Mouse (Mus musculus) hindbrain, embryonic 13.5 days (tissue): ENCODE measurements at regions not wholly inside any gene's neighbourhood (a gene's known extent, or its start where the extent isn't known, plus 50 kb on each side); places are given as distances from the start of the nearest gene placed in this dataset.

Experiments used
- ATAC-seq: fragments of 200-750 bp; cut with Nextera tagmentation; 2 replicates; pipeline ENCODE4 v1.8.0; 2017; ENCODE audit warnings: moderate TSS enrichment; ENCODE audit not compliant: low FRiP score
- H3K27ac ChIP-seq: fragments of 300-500 bp; sonication (generic); 2 replicates; pipeline ENCODE4 v1.5.1; 2015; ENCODE audit warnings: inconsistent platforms, mild to moderate bottlenecking, moderate library complexity
- H3K27me3 ChIP-seq: fragments of 300-500 bp; sonication (generic); 2 replicates; pipeline ENCODE4 v1.6.1; 2015; ENCODE audit warnings: mild to moderate bottlenecking, inconsistent platforms
- H3K36me3 ChIP-seq: fragments of 300-500 bp; sonication (generic); 2 replicates; pipeline ENCODE4 v1.6.1; 2015; ENCODE audit warnings: mild to moderate bottlenecking, inconsistent platforms
- H3K4me1 ChIP-seq: fragments of 300-500 bp; sonication (generic); replicated peaks from 2 replicates; pipeline ENCODE4 v1.6.1; 2015; ENCODE audit warnings: inconsistent platforms
- H3K4me2 ChIP-seq: fragments of 300-500 bp; sonication (generic); 2 replicates; pipeline ENCODE4 v1.6.1; 2015; ENCODE audit warnings: inconsistent platforms, mild to moderate bottlenecking, moderate library complexity
- H3K4me3 ChIP-seq: fragments of 300-500 bp; sonication (generic); 2 replicates; pipeline ENCODE4 v1.5.1; 2015; ENCODE audit warnings: mild to moderate bottlenecking, inconsistent platforms
- H3K9ac ChIP-seq: fragments of 300-500 bp; sonication (generic); 2 replicates; pipeline ENCODE4 v1.6.1; 2015; ENCODE audit warnings: mild to moderate bottlenecking, inconsistent platforms
- H3K9me3 ChIP-seq: fragments of 300-500 bp; sonication (generic); 2 replicates; pipeline ENCODE4 v1.6.1; 2016; ENCODE audit warnings: inconsistent platforms
- WGBS: fragments of 180-500 bp; shearing (Covaris S2); methylation state at CpG from one replicate; pipeline ENCODE4 v1.1.7; 2015; 5-methylcytosine and 5-hydroxymethylcytosine counted together

- WGBS = 61% methylated on average over 12 of the region's 12 CpGs
- Histone ChIP-seq H3K9me3 (no peaks in the 10 kb centered on the region), H3K27me3 (no peaks in the 10 kb centered on the region), H3K27ac (no peak overlapping the region), H3K4me1 (no peaks in the 10 kb centered on the region), H3K4me3 (no peak overlapping the region), H3K36me3 (no peaks in the 10 kb centered on the region), H3K9ac (no peak overlapping the region), H3K4me2 (no peak overlapping the region)
- peak; percentile 54; the same call in 1 of the 2 replicates for ATAC-seq
These were observed 114.3 kb downstream of the Dkk1 start for GRCm38 (mm10) chr19:30435054-30435738.

- H3K9me3 ChIP-seq = no peaks in the 10 kb centered on the region
- WGBS = 87% methylated on average over 13 of the region's 13 CpGs
- H3K4me3 ChIP-seq = no peak overlapping the region
- peaks cover 6% of the 10 kb centered on the region; the same call in 1 of the 2 replicates for H3K4me1 ChIP-seq
- no peaks in the 10 kb centered on the region for H3K27me3 ChIP-seq
- no peaks in the 10 kb centered on the region for H3K36me3 ChIP-seq
- ATAC-seq = no peak
- no peak overlapping the region for H3K4me2 ChIP-seq
- no peak overlapping the region for H3K9ac ChIP-seq
- H3K27ac ChIP-seq = no peak overlapping the region
These were observed 98.5 kb downstream of the Dkk1 start for GRCm38 (mm10) chr19:30450869-30451542.

- Histone ChIP-seq H3K9ac (no peak overlapping the region), H3K27ac (no peak overlapping the region), H3K27me3 (no peaks in the 10 kb centered on the region), H3K4me3 (no peak overlapping the region), H3K4me2 (no peak overlapping the region), H3K36me3 (no peaks in the 10 kb centered on the region), H3K9me3 (no peaks in the 10 kb centered on the region), H3K4me1 (peaks cover 6% of the 10 kb centered on the region; the same call in 1 of the 2 replicates)
- no peak for ATAC-seq
- WGBS = 78% methylated on average over 8 of the region's 8 CpGs
These were observed 97.9 kb downstream of the Dkk1 start for GRCm38 (mm10) chr19:30451543-30451920.

- H3K9ac ChIP-seq = no peak overlapping the region
- WGBS = 92% methylated on average over 11 of the region's 11 CpGs
- ATAC-seq = no peak
- H3K4me3 ChIP-seq = no peak overlapping the region
- no peak overlapping the region for H3K4me2 ChIP-seq
- no peak overlapping the region for H3K27ac ChIP-seq
- H3K9me3 ChIP-seq = no peaks in the 10 kb centered on the region
- H3K4me1 ChIP-seq = no peaks in the 10 kb centered on the region
- H3K27me3 ChIP-seq = no peaks in the 10 kb centered on the region
- H3K36me3 ChIP-seq = no peaks in the 10 kb centered on the region
These were observed 96.8 kb downstream of the Dkk1 start for GRCm38 (mm10) chr19:30452671-30453070.

- H3K36me3 ChIP-seq = no peaks in the 10 kb centered on the region
- no peak overlapping the region for H3K4me3 ChIP-seq
- H3K4me2 ChIP-seq = no peak overlapping the region
- no peak overlapping the region for H3K9ac ChIP-seq
- 28% methylated on average over 4 of the region's 4 CpGs for WGBS
- H3K9me3 ChIP-seq = no peaks in the 10 kb centered on the region
- H3K4me1 ChIP-seq = no peaks in the 10 kb centered on the region
- no peak overlapping the region for H3K27ac ChIP-seq
- no peaks in the 10 kb centered on the region for H3K27me3 ChIP-seq
- no peak for ATAC-seq
These were observed 66.0 kb downstream of the Dkk1 start for GRCm38 (mm10) chr19:30483436-30483835.

GRCm38 (mm10) chr19:30489786-30490185, 59.7 kb downstream of the Dkk1 start:
- no peaks in the 10 kb centered on the region for H3K9me3 ChIP-seq
- no peaks in the 10 kb centered on the region for H3K36me3 ChIP-seq
- H3K27ac ChIP-seq = no peak overlapping the region
- no peak overlapping the region for H3K4me2 ChIP-seq
- 38% methylated on average over 3 of the region's 3 CpGs for WGBS
- H3K4me1 ChIP-seq = no peaks in the 10 kb centered on the region
- no peaks in the 10 kb centered on the region for H3K27me3 ChIP-seq
- no peak for ATAC-seq
- H3K9ac ChIP-seq = no peak overlapping the region
- no peak overlapping the region for H3K4me3 ChIP-seq

- Histone ChIP-seq H3K4me1 (no peaks in the 10 kb centered on the region), H3K9me3 (no peaks in the 10 kb centered on the region), H3K4me2 (no peak overlapping the region), H3K27me3 (no peaks in the 10 kb centered on the region), H3K9ac (no peak overlapping the region), H3K4me3 (no peak overlapping the region), H3K27ac (no peak overlapping the region), H3K36me3 (no peaks in the 10 kb centered on the region)
- no peak for ATAC-seq
- WGBS = 58% methylated on average over 9 of the region's 9 CpGs
These were observed 58.5 kb downstream of the Dkk1 start for GRCm38 (mm10) chr19:30490916-30491315.
